Mouse (Mus musculus) liver, embryonic 14.5 days (tissue): ENCODE data around the gene Csf3r.

Experiments used
- CTCF ChIP-seq: IDR thresholded peaks from 2 replicates; pipeline ENCODE4 v1.5.1; 2016; ENCODE audit warnings: antibody characterized with exemption, low read depth, control low read depth
- EP300 ChIP-seq: IDR thresholded peaks from 2 replicates; pipeline ENCODE4 v1.6.1; 2016; ENCODE audit warnings: antibody characterized with exemption, low read depth

DNA sequence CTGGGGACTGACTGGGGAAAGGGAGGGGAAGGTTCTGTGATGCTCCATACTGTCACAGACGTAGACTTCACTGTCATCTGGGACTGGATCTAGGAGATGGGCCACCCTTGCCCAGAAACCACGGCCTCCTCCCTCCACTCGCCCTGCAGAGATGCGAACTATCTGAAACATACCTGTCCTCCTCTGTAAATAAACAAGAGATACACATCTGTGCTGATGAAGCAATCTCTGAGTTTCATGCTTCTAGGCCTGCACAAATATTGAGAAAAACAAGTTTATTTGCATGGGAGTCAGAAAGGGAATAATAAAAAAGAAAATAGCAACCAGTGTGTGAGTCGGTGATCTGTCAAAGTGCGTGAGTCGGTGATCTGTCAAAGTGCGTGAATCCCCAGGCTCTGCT lies 67.5 kb downstream of the Csf3r start:
- TF ChIP-seq CTCF, result no peak
- no peak for TF ChIP-seq EP300
